Mouse (Mus musculus) adrenal gland, postnatal 10 days (tissue): ENCODE measurements at regions not wholly inside any gene's neighbourhood (a gene's known extent, or its start where the extent isn't known, plus 50 kb on each side); places are given as distances from the start of the nearest gene placed in this dataset.
A peak's percentile ranks its signal among the peaks of the same experiment; 100 is the strongest.

Source experiments
- DNase-seq: peaks from one replicate; pipeline ENCODE4 v3.0.0; 2021; ENCODE audit warnings: mixed read lengths

DNA sequence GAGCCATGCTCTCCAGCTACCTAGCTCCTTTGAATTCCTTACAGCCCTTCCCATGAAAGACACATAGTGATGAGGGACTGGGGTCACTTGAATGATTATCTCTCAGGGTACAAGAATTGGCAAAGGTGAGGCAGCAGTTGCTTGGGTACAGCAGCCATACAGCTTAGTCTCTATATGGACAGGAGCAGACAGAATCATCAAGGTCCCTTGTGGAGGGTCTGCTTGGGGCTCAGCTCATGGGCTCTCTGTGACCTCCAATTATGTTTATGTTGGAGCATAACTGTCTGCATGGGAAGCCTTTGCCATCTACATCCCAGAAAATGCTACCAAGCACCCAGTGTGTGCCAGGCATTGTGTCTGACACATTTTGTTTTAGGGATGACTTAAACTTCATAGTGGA, 118.4 kb upstream of the Lhcgr start:
- no peak for DNase-seq

GRCm38 (mm10) chr17:88901742-88902141, 110.0 kb upstream of the Lhcgr start:
- DNase-seq: no peak

- no peak for DNase-seq
Observed at GRCm38 (mm10) chr17:88900904-88901303, 109.1 kb upstream of the Lhcgr start.

GRCm38 (mm10) chr17:88898705-88899668, 107.2 kb upstream of the Lhcgr start:
- DNase-seq: no peak

- DNase-seq: no peak
Observed at GRCm38 (mm10) chr17:88893451-88893850, 101.7 kb upstream of the Lhcgr start.

DNA sequence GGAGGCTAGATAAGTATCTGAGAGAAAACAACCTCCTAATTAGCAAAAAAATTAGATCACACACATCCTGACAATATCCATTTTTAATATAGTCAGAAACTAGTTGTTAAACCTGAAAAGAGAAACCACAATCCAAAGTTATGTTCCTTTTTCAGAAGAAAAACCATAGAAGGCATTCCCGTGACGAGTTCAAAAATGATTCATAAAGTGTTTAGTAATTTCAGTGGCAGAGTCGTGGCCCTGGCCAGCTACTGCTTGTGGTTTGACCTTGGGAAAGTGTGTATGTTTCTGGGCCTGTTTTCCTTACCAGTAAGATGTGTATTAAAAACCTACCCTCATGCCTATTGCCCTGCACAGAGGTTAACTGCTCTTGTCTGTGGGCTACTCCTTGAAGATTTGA, 93.7 kb upstream of the Lhcgr start:
- peak; percentile 6 for DNase-seq

DNA sequence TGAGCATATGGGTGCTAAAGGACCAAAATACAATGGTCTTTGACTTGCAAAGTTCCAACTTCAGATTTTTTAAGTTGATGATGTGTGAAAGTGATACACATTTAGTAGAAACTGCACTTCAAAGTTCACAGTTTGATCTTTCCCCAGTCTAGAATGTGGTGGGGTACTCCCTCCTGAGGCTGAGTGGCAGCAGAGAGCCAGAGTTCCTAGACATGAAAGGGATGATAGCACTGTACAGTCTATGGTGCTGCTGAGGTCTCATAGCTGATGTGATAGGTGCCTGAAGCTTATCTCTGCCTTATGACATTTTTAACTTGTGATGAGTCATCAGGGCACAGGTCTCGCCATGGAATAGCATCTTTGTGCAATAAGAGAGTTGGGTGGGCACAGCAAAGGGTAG, 87.9 kb upstream of the Lhcgr start:
- no peak for DNase-seq

GRCm38 (mm10) chr17:88870342-88870985, 78.7 kb upstream of the Lhcgr start:
- no peak for DNase-seq

- no peak for DNase-seq
Observed at GRCm38 (mm10) chr17:88864631-88865030, 72.8 kb upstream of the Lhcgr start.

DNA sequence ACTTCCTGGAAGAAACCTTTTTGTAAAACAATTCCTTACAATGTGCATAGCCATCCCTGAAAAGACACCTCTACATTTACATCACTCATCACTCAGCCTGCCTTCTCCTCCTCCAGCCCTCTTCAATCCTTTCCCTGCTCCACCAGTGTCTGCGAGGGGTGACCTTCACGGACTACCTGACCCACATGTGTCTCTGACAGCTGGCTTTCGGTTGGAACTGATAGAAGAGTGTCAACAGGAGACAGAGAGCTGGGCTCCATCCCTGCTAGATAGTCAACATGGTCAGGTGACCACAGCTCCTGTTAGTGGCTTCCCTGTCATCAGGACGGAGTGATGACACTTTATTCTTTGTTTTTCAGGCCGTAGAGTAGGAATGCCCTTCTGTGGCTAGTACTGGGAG, 72.4 kb upstream of the Lhcgr start:
- DNase-seq: no peak

GRCm38 (mm10) chr17:88861128-88861527, 69.3 kb upstream of the Lhcgr start:
- DNase-seq: no peak

- DNase-seq: no peak
Observed at GRCm38 (mm10) chr17:88860576-88860975, 68.8 kb upstream of the Lhcgr start.

- DNase-seq: no peak
Observed at GRCm38 (mm10) chr17:88858666-88859065, 66.9 kb upstream of the Lhcgr start.

DNA sequence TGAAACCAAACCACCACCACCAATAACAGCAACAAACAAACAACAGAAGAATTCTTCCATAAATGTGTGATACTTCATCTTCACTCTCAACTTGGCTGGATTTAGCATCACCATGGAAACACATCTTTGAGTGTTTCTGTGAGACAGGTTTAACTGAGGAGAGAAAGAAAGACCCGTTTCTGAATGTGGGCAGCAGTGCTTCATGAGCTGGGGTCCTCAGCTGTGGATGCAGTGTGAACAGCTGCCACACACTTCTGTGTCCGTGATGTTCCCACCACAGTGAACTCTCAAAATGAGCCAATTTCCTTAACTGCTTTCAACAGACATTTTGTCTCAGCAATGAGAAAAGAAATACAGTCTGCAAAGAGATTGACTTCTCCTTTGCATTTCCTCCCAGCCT, 55.5 kb upstream of the Lhcgr start:
- no peak for DNase-seq

- no peak for DNase-seq
Observed at GRCm38 (mm10) chr17:88845278-88845677, 53.5 kb upstream of the Lhcgr start.
